Mouse (Mus musculus) forebrain, embryonic 15.5 days (tissue): ENCODE measurements around the gene Ddost. TPM values are rescaled to one million over a fixed set of nuclear protein-coding genes. Genes with fewer than 3 reads are reported as not detected.

Experiments
- ATAC-seq: fragments of 200-750 bp; cut with Nextera tagmentation; replicated peaks from 2 replicates; pipeline ENCODE4 v1.8.0; 2017; ENCODE audit warnings: mild to moderate bottlenecking, moderate TSS enrichment, moderate library complexity
- H3K27ac ChIP-seq: fragments of 300-500 bp; sonication (generic); replicated peaks from 2 replicates; pipeline ENCODE4 v1.5.1; 2015; ENCODE audit warnings: mild to moderate bottlenecking, inconsistent platforms
- H3K27me3 ChIP-seq: fragments of 300-500 bp; sonication (generic); 2 replicates; pipeline ENCODE4 v1.6.1; 2015; ENCODE audit warnings: inconsistent platforms
- H3K36me3 ChIP-seq: fragments of 300-500 bp; sonication (generic); 2 replicates; pipeline ENCODE4 v1.6.1; 2015; ENCODE audit warnings: mild to moderate bottlenecking, inconsistent platforms
- H3K4me1 ChIP-seq: fragments of 300-500 bp; sonication (generic); 2 replicates; pipeline ENCODE4 v1.6.1; 2015; ENCODE audit warnings: inconsistent platforms
- H3K4me2 ChIP-seq: fragments of 300-500 bp; sonication (generic); replicated peaks from 2 replicates; pipeline ENCODE4 v1.6.1; 2015; ENCODE audit warnings: mild to moderate bottlenecking, inconsistent platforms
- H3K4me3 ChIP-seq: fragments of 300-500 bp; sonication (generic); 2 replicates; pipeline ENCODE4 v1.5.1; 2015; ENCODE audit warnings: mild to moderate bottlenecking, inconsistent platforms
- H3K9ac ChIP-seq: fragments of 300-500 bp; sonication (generic); replicated peaks from 2 replicates; pipeline ENCODE4 v1.6.1; 2015; ENCODE audit warnings: mild to moderate bottlenecking, inconsistent platforms
- H3K9me3 ChIP-seq: fragments of 300-500 bp; sonication (generic); 2 replicates; pipeline ENCODE4 v1.6.1; 2016; ENCODE audit warnings: inconsistent platforms
- WGBS: fragments of 180-500 bp; shearing (Covaris S2); methylation state at CpG from one replicate; pipeline ENCODE4 v1.1.7; 2015; ENCODE audit warnings: mixed read lengths; 5-methylcytosine and 5-hydroxymethylcytosine counted together
- polyA plus RNA-seq: library from polyadenylated mRNA; unstranded; fragments of >200 nt; fragmentation: Nextera tagmentation; extraction: Ambion mirVana; gene quantifications from 2 replicates; pipeline ENCODE4 v1.2.1, GENCODE M21; 2015

Gene Ddost
- polyA plus RNA-seq: 178 and 183 TPM in 2 replicates

DNA sequence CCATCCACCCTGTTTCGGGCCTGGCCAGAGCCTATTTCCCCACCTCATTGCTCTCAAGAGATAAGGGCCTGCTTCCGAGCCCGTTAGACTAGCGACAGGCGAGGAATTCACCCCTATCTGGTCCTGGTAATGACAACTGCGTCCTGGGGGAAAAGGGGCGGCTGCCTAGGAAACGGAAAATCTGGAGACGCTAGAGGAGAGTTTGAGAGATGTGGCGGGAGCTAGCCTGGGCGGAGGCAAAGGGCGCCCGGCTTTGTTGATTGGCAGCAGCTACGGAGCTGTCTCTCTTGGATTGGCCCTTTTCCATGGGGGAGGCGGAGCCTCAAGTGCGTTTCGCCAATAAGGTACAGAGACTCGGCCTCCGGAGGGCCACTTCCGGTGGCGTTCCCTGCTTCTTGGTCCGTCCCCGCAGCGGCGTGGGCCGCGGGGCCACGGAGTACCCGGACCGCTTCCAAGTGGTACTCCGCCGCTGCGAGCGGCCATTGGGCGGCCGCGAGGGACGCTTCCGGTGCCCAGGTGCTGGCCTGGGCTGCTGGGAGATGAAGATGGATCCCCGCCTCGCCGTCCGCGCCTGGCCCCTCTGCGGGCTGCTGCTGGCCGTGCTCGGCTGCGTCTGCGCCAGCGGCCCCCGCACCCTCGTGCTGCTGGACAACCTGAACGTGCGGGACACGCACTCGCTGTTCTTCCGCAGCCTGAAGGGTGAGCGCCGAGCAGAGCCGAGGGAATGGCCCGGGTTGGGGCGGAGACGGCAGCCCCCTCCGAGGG, at the start of gene Ddost:
Gene Ddost, plus strand, starts transcription at position 391 of the 765 bp plus-strand sequence.
- Histone ChIP-seq H3K4me3 (peak within 1 kb of the TSS; percentile 74), H3K9me3 (no peaks in the 10 kb centered on the region), H3K9ac (peak within 1 kb of the TSS; percentile 78), H3K36me3 (peaks cover 5% of the 10 kb centered on the region), H3K4me2 (peak within 1 kb of the TSS; percentile 93), H3K27ac (peak within 1 kb of the TSS; percentile 79), H3K4me1 (peaks cover 32% of the 10 kb centered on the region), H3K27me3 (no peaks in the 10 kb centered on the region)
- ATAC-seq: peak; percentile 98
- under 1% methylated on average over 64 of the region's 64 CpGs for WGBS

DNA sequence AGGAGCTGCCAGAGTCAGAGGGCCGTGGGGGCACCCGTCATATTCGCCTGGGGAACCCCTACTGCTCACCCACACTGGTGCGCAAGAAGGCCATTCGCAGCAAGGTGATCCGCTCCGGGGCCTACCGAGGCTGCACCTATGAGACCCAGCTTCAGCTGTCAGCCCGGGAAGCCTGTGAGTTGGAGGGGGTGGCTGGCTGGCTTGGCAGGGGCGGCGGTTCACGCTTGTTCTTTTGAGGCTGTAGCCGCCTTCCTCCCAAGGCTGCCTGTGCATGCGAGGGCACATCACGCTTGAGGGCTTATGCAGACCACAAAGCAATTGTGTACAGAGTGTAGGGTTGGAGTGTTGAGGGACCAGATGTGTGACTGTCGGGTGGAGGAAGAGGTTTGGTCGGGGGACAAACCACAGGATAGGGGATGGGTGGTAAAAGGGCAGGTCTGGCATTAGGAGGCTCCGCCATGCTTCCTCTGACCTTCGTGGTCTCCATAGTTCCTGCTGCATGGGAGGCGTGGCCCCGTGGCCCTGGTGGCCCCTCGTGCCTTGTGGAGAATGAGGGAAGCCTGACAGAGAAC, 47.3 kb upstream of the Ddost start:
- peaks cover 7% of the 10 kb centered on the region for H3K4me1 ChIP-seq
- H3K27ac ChIP-seq: no peak overlapping the region
- no peaks in the 10 kb centered on the region for H3K36me3 ChIP-seq
- 84% methylated on average over 22 of the region's 22 CpGs for WGBS
- H3K9ac ChIP-seq: no peak overlapping the region
- no peaks in the 10 kb centered on the region for H3K9me3 ChIP-seq
- H3K27me3 ChIP-seq: peaks cover 15% of the 10 kb centered on the region; the same call in 1 of the 2 replicates
- H3K4me2 ChIP-seq: no peak overlapping the region
- no peak for ATAC-seq
- no peak overlapping the region for H3K4me3 ChIP-seq

DNA sequence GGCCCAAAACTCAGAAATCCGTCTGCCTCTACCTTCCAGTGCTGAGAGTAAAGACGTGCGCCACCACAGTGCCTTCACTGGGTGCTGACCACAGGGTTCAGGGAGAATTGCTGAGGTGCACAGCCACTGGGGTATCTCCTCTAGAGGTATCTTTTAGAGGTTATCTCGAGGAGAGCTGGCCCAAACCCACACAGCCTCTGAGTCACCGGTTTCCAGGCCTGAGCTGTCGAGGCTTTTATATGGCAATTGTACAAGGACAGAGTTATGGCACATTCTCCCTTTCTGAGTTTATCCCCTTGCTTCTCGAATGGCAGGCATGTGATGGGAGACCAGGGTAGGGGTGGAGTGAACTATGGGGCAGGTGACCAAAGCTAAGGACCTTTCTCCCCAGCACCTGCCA, 45.9 kb upstream of the Ddost start:
- 80% methylated on average over 7 of the region's 7 CpGs for WGBS
- Histone ChIP-seq H3K27me3 (peaks cover 15% of the 10 kb centered on the region), H3K27ac (no peak overlapping the region), H3K4me3 (no peak overlapping the region), H3K4me2 (no peak overlapping the region), H3K9ac (no peak overlapping the region), H3K36me3 (no peaks in the 10 kb centered on the region), H3K9me3 (no peaks in the 10 kb centered on the region), H3K4me1 (peaks cover 7% of the 10 kb centered on the region)
- ATAC-seq: no peak

DNA sequence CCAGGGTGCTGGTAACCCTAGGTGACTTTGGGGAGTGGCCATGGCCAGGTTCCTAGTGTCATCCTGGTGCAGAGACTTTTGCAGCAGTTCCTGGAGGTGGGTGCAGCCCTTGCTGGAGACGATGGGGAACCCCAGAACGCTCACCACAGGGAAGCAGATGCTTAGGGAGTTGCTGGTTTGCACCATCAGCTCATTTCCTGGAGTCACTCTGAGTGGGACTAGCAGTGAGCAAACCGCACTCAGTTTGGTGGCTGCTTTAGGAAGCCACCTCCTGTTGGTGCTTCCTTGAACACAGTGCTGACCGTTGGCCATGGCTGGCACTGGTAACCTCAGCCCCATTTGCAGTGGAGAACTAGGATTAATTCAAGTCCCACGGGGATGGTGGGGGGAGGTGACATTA, 45.0 kb upstream of the Ddost start:
- Histone ChIP-seq H3K9me3 (no peaks in the 10 kb centered on the region), H3K4me3 (no peak overlapping the region), H3K27ac (no peak overlapping the region), H3K9ac (no peak overlapping the region), H3K4me2 (no peak overlapping the region), H3K4me1 (peaks cover 7% of the 10 kb centered on the region), H3K27me3 (peaks cover 9% of the 10 kb centered on the region; the same call in 1 of the 2 replicates), H3K36me3 (no peaks in the 10 kb centered on the region)
- no peak for ATAC-seq
- WGBS: 87% methylated on average over 5 of the region's 5 CpGs

DNA sequence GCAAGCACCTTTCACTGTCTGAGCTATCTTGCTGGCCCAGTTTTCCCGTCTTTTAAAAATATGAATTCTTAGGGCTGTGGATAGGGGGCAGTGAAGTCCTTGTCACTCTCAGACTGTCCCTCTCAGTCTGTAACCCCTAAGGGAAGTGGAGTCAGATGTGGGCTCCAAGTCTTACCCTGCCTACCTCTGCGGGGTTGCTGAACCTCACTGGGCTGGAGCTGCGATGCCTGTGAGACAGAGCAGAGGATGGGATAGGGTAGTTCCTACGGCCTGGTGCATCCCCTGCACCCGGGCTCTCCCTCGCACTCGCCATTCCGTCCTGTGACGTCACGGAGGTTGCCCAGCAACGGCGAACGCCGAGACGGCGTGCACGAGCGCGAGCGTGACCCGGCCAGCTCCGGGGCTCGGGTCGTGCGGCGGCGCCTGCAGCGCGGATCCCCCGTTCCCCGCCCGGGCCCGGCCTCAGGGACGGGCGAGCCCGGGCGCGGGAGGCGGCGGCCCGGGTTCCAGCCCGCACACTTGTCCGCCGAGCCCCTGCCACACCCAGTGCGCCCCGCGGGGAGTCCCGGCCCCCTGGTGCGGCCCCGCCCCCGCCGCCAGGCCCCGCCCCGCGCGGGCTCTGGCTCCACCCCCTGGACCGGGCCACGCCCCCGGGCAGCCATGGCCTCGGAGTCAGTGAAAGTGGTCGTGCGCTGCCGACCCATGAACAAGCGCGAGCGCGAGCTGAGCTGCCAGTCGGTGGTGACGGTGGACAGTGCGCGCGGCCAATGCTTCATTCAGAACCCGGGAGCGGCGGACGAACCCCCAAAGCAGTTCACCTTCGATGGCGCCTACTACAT, 42.5 kb upstream of the Ddost start:
- peak overlapping the region; percentile 88 for H3K4me2 ChIP-seq
- H3K9ac ChIP-seq: peak overlapping the region; percentile 39
- H3K27me3 ChIP-seq: peaks cover 9% of the 10 kb centered on the region; the same call in 1 of the 2 replicates
- peak overlapping the region; percentile 60 for H3K4me3 ChIP-seq
- no peaks in the 10 kb centered on the region for H3K36me3 ChIP-seq
- no peak overlapping the region; the same call in 1 of the 2 replicates for H3K27ac ChIP-seq
- WGBS: under 1% methylated on average over 74 of the region's 78 CpGs
- H3K9me3 ChIP-seq: no peaks in the 10 kb centered on the region
- peaks cover 7% of the 10 kb centered on the region for H3K4me1 ChIP-seq
- peak; percentile 88 for ATAC-seq

DNA sequence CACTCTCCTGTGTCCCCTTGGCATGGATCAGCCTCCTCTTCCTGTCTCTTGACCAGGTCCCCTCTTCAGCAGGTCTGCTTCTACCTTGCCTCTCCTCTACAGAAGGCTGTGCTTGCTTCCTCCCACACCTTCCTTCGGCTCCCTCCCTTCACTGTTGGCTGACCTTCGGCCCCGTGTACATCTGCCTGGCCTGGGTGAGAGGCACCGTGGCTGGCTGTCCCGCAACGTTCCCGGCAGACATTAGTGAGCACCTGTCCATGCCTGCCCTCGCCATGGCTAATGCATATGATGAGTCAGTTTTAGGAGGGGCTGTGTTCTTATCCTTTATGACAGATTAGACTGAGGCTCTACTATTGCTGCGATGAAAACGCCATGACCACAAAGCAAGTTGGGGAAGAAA, 36.7 kb upstream of the Ddost start:
- H3K9ac ChIP-seq: no peak overlapping the region
- H3K4me1 ChIP-seq: peaks cover 5% of the 10 kb centered on the region
- no peak overlapping the region for H3K4me3 ChIP-seq
- 90% methylated on average over 10 of the region's 10 CpGs for WGBS
- ATAC-seq: no peak
- H3K27me3 ChIP-seq: peaks cover 6% of the 10 kb centered on the region; the same call in 1 of the 2 replicates
- H3K9me3 ChIP-seq: no peaks in the 10 kb centered on the region
- H3K4me2 ChIP-seq: no peak overlapping the region
- H3K36me3 ChIP-seq: no peaks in the 10 kb centered on the region
- H3K27ac ChIP-seq: no peak overlapping the region

DNA sequence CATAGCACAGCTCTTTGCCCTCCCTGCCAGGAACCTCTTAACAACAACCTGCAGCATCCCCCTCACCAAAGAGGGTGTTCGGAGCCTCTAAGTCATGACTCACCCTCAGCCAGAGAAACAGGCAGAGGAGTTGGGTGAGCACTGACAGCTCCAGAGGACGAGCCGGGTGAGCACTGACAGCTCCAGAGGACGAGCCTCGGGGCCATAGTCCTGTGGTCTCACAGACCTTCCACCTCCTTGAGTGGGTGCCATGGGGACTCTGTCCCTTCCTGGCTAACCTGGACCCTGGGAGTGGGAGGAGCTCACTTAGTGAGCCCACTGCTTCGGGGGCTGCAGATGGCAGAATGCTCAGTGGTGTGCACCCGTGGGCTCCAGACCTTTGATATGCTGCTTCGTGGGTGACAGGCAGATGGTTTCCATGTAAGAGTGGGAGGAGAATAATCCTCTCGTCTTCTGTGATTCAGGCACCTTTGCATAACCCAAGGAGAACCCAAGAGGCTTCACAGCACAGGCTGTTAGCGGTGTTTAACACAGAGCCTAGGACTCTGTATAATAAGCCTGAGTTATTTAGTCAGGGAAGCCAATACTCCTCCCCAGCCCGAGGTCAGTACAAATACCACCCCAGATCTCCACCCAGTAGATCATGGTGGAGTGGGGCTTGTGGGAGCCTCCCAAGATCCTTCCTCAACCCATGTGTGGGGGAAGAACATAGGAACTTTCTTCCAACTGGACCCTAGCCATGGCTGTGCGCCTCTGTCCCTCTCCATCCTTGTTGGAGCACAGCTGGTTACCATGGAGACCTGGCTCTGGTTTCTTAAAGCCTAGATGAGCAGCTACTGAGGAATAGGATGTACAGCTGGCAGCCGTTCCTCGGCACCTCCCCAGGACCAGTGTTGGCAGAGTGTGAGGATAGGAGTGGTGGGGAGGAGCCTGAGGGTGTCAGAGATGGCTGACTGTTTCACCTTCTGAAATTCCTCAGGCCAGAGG, 32.2 kb upstream of the Ddost start:
- H3K9me3 ChIP-seq: no peaks in the 10 kb centered on the region
- 67% methylated on average over 14 of the region's 14 CpGs for whole genome bisulfite sequencing
- no peak overlapping the region for H3K4me3 ChIP-seq
- H3K4me2 ChIP-seq: no peak overlapping the region
- H3K36me3 ChIP-seq: no peaks in the 10 kb centered on the region
- peaks cover 6% of the 10 kb centered on the region for H3K4me1 ChIP-seq
- H3K27me3 ChIP-seq: no peaks in the 10 kb centered on the region
- 0 out of 2 replicates have a peak, but pooled peaks have one; percentile 43 for ATAC-seq
- no peak overlapping the region for H3K9ac ChIP-seq
- H3K27ac ChIP-seq: no peak overlapping the region

DNA sequence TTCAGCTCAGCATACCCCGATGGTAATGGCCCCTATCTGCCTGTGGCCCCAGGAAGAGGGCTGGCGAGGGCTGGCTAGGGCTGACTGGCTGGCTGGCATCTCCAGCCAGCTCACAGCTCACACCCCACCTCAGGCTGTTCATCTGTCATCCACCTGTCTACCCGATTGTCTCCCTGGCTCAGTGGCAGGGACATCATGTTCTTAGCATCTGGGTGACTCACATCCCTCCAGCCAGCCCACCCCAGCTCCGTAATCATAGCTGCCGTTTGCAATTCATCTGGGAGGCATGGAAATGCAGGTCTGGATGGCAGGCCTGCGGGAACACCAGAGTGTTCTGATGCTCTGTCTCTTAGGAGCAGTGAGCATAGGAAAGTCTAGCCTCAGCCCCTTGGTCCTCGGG, 26.2 kb upstream of the Ddost start:
- Histone ChIP-seq H3K4me1 (no peaks in the 10 kb centered on the region), H3K4me3 (no peak overlapping the region), H3K4me2 (no peak overlapping the region), H3K9me3 (no peaks in the 10 kb centered on the region), H3K36me3 (no peaks in the 10 kb centered on the region), H3K9ac (no peak overlapping the region), H3K27me3 (no peaks in the 10 kb centered on the region), H3K27ac (no peak overlapping the region)
- 83% methylated on average over 7 of the region's 7 CpGs for WGBS
- no peak for ATAC-seq

DNA sequence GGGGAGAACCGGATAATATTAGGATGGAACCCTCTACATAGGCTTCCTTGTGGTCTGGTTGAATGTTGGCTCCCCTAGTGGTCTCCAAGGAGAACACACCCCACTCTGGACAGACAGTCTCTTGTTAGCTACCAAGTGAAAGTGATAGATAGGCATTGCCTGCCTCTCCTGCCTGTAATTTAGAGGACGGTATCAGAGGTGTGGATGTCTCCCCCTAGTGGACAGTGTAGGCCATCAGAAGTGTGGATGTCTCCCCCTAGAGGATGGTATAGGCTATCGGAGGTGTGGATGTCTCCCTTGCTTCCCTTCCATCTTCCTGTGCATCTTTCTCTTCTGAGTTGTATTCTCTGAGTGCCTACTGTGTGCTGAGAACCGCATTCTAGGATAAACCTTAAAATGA, 21.7 kb upstream of the Ddost start:
- H3K36me3 ChIP-seq: no peaks in the 10 kb centered on the region
- no peaks in the 10 kb centered on the region for H3K27me3 ChIP-seq
- WGBS: 23% methylated on average over 4 of the region's 4 CpGs
- H3K4me1 ChIP-seq: no peaks in the 10 kb centered on the region
- 0 out of 2 replicates have a peak, but pooled peaks have one; percentile 35 for ATAC-seq
- no peak overlapping the region for H3K9ac ChIP-seq
- no peak overlapping the region for H3K27ac ChIP-seq
- H3K4me3 ChIP-seq: no peak overlapping the region
- no peak overlapping the region for H3K4me2 ChIP-seq
- H3K9me3 ChIP-seq: no peaks in the 10 kb centered on the region

DNA sequence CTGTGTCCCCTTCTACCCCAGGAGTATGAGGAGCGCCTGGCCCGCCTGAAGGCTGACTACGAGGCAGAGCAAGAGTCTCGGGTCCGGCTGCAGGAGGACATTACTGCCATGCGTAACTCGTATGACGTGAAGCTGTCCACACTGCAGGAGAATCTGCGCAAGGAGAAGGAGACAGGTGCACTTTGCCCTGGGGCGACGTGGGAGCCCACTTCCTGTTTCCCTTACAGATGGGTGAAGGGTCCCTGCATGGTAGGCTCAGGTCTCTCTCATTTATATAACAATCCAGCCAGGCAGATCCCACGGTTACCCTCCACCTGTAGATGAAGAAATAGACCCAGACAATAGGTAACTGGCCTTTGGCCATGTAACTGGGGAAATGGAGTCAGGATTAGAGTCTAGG, 18.1 kb upstream of the Ddost start:
- no peak overlapping the region for H3K4me2 ChIP-seq
- H3K27me3 ChIP-seq: no peaks in the 10 kb centered on the region
- no peak overlapping the region for H3K9ac ChIP-seq
- no peaks in the 10 kb centered on the region for H3K4me1 ChIP-seq
- H3K36me3 ChIP-seq: no peaks in the 10 kb centered on the region
- no peak overlapping the region for H3K27ac ChIP-seq
- H3K4me3 ChIP-seq: no peak overlapping the region
- 89% methylated on average over 12 of the region's 12 CpGs for WGBS
- ATAC-seq: no peak
- H3K9me3 ChIP-seq: no peaks in the 10 kb centered on the region

DNA sequence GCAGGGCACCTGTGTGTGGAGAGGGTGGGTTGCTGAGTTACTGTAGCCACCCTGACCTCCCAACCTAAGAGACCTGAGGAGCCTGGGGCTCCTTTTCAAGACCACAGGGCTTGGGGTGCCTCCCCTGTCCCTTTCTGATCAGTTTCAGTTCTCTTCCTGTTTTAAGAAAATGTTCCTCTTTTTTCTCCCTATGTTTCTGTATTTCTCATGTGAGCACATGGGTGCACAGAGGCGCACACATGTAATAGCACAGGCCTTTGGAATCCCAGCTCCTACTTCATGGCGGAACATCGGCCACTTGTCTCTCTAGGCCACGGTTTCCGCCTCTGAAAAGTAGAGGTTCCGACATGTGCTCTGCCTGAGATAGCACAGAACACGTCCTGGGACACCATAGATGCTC, 15.8 kb upstream of the Ddost start:
- H3K4me1 ChIP-seq: peaks cover 5% of the 10 kb centered on the region; the same call in 1 of the 2 replicates
- H3K9me3 ChIP-seq: no peaks in the 10 kb centered on the region
- no peaks in the 10 kb centered on the region for H3K27me3 ChIP-seq
- ATAC-seq: no peak
- no peak overlapping the region for H3K4me2 ChIP-seq
- no peak overlapping the region for H3K27ac ChIP-seq
- H3K9ac ChIP-seq: no peak overlapping the region
- WGBS: 91% methylated on average over 7 of the region's 7 CpGs
- no peak overlapping the region for H3K4me3 ChIP-seq
- no peaks in the 10 kb centered on the region for H3K36me3 ChIP-seq
